Mouse (Mus musculus) intestine, embryonic 16.5 days (tissue): Measurements from ENCODE around the gene Hspe1. TPM values are rescaled to one million over a fixed set of nuclear protein-coding genes. Genes with fewer than 3 reads are reported as not detected.
"Not testable (repeated sequence)": the region's sequence is repeated elsewhere in the genome, so short reads cannot be mapped to it uniquely, and the experiment has no call there.

ENCODE experiments used
- ATAC-seq: fragments of 200-750 bp; cut with Nextera tagmentation; 2 replicates; pipeline ENCODE4 v1.8.0; 2017; ENCODE audit warnings: moderate TSS enrichment, moderate library complexity
- H3K27ac ChIP-seq: fragments of 300-500 bp; sonication (generic); 2 replicates; pipeline ENCODE4 v1.5.1; 2014; ENCODE audit warnings: mild to moderate bottlenecking, low read length
- H3K27me3 ChIP-seq: fragments of 300-500 bp; sonication (generic); replicated peaks from 2 replicates; pipeline ENCODE4 v1.6.1; 2014; ENCODE audit warnings: low read length, control low read depth, mixed read lengths; ENCODE audit not compliant: control insufficient read depth, insufficient read depth
- H3K36me3 ChIP-seq: fragments of 300-500 bp; sonication (generic); 2 replicates; pipeline ENCODE4 v1.6.1; 2014; ENCODE audit warnings: low read length, control low read depth; ENCODE audit not compliant: control insufficient read depth, insufficient read depth
- H3K4me1 ChIP-seq: fragments of 300-500 bp; sonication (generic); 2 replicates; pipeline ENCODE4 v1.6.1; 2014; ENCODE audit warnings: low read length, control low read depth, mixed read lengths; ENCODE audit not compliant: control insufficient read depth, insufficient read depth
- H3K4me2 ChIP-seq: fragments of 300-500 bp; sonication (generic); 2 replicates; pipeline ENCODE4 v1.6.1; 2014; ENCODE audit warnings: low read depth, low read length, control low read depth
- H3K4me3 ChIP-seq: fragments of 300-500 bp; sonication (generic); 2 replicates; pipeline ENCODE4 v1.5.1; 2014; ENCODE audit warnings: mild to moderate bottlenecking, low read length
- H3K9ac ChIP-seq: fragments of 300-500 bp; sonication (generic); 2 replicates; pipeline ENCODE4 v1.6.1; 2014; ENCODE audit warnings: low read depth, low read length
- H3K9me3 ChIP-seq: fragments of 300-500 bp; sonication (generic); 2 replicates; pipeline ENCODE4 v1.6.1; 2016; ENCODE audit warnings: low read length, control low read depth; ENCODE audit not compliant: control insufficient read depth
- WGBS: fragments of 180-500 bp; shearing (Covaris S2); extraction: QIAGEN DNeasy Blood & Tissue Kit; methylation state at CpG from one replicate; pipeline ENCODE4 v1.1.7; 2014; 5-methylcytosine and 5-hydroxymethylcytosine counted together
- polyA plus RNA-seq: library from polyadenylated mRNA; unstranded; fragments of >200 nt; fragmentation: Nextera tagmentation; extraction: Ambion mirVana; gene quantifications from 2 replicates; pipeline ENCODE4 v1.2.1, GENCODE M21; 2015

Gene Hspe1
- polyA plus RNA-seq, 1 experiment from 2014 or later: 742 TPM

DNA sequence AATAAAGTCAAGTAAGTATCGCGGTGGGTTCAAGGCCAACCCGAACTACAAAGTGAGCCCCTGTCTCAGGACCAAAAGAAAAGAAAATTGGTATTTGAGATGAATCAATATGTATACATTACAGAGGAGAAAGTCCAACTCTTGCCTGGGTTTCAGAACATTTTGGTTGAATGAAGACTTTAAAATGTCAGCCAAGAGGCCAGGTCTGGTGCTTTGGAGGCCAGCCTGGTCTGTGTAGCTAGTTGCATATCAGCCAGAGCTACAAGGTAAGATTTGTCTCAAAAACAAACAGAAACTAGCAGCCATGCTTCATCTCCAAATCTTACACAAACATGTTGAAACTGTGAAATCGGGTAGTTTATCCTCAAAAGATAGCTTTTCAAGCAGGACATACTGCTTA lies 34.3 kb upstream of the Hspe1 start:
- no peak for ATAC-seq
- H3K27me3 ChIP-seq: no peaks in the 10 kb centered on the region
- H3K4me2 ChIP-seq: peak overlapping the region; percentile 60
- WGBS: 64% methylated on average over 4 of the region's 4 CpGs
- no peaks in the 10 kb centered on the region for H3K36me3 ChIP-seq
- no peaks in the 10 kb centered on the region for H3K9me3 ChIP-seq
- H3K4me3 ChIP-seq: peak overlapping the region; percentile 78
- H3K9ac ChIP-seq: peak overlapping the region; percentile 74; the same call in 1 of the 2 replicates
- peaks cover 10% of the 10 kb centered on the region; the same call in 1 of the 2 replicates for H3K4me1 ChIP-seq
- H3K27ac ChIP-seq: no peak overlapping the region

- H3K9ac ChIP-seq: no peak overlapping the region
- H3K4me3 ChIP-seq: no peak overlapping the region
- H3K36me3 ChIP-seq: no peaks in the 10 kb centered on the region
- ATAC-seq: no peak
- WGBS: 83% methylated on average over 5 of the region's 5 CpGs
- H3K27me3 ChIP-seq: no peaks in the 10 kb centered on the region
- H3K4me1 ChIP-seq: peaks cover 10% of the 10 kb centered on the region; the same call in 1 of the 2 replicates
- no peak overlapping the region for H3K27ac ChIP-seq
- H3K9me3 ChIP-seq: no peaks in the 10 kb centered on the region
- H3K4me2 ChIP-seq: no peak overlapping the region
These were observed 32.4 kb upstream of the Hspe1 start for GRCm38 (mm10) chr1:55055322-55056115.

DNA sequence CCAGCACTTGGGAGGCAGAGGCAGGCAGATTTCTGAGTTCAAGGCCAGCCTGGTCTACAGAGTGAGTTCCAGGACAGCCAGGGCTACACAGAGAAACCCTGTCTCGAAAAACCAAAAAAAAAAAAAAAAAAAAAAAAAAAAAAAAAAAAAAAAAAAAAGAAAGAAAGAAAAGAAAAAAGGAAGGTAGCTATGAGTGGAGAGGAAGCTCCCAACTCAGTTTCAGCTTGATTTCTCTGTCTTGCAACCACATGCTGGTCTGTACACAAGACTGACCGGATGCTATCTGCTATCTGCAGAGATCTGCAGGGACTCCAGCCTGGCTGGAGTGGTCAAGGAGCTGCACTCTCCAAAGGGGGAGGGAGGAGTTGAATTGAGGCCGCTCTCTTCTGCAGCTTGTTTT lies 29.5 kb upstream of the Hspe1 start:
- not testable (repeated sequence) for ATAC-seq, H3K9me3 ChIP-seq, H3K27me3 ChIP-seq, H3K9ac ChIP-seq, H3K36me3 ChIP-seq, H3K27ac ChIP-seq, H3K4me2 ChIP-seq, H3K4me3 ChIP-seq, H3K4me1 ChIP-seq
- WGBS: 88% methylated on average over 2 of the region's 3 CpGs

GRCm38 (mm10) chr1:55061099-55061498 lies 26.8 kb upstream of the Hspe1 start:
- no peak for ATAC-seq
- H3K4me1 ChIP-seq: no peaks in the 10 kb centered on the region
- no peak overlapping the region for H3K4me3 ChIP-seq
- no peak overlapping the region for H3K27ac ChIP-seq
- no peak overlapping the region for H3K4me2 ChIP-seq
- 90% methylated on average over 5 of the region's 5 CpGs for WGBS
- no peaks in the 10 kb centered on the region for H3K27me3 ChIP-seq
- no peaks in the 10 kb centered on the region for H3K9me3 ChIP-seq
- 0 out of 2 replicates have a peak, but pooled peaks cover 4% of the 10 kb centered on the region for H3K36me3 ChIP-seq
- no peak overlapping the region for H3K9ac ChIP-seq

GRCm38 (mm10) chr1:55061772-55062171 lies 26.2 kb upstream of the Hspe1 start:
- H3K27me3 ChIP-seq: no peaks in the 10 kb centered on the region
- no peak for ATAC-seq
- no peak overlapping the region for H3K4me3 ChIP-seq
- H3K4me1 ChIP-seq: no peaks in the 10 kb centered on the region
- 0 out of 2 replicates have a peak, but pooled peaks cover 4% of the 10 kb centered on the region for H3K36me3 ChIP-seq
- no peak overlapping the region for H3K4me2 ChIP-seq
- no peak overlapping the region for H3K9ac ChIP-seq
- WGBS: 86% methylated on average over 4 of the region's 4 CpGs
- no peak overlapping the region for H3K27ac ChIP-seq
- H3K9me3 ChIP-seq: no peaks in the 10 kb centered on the region

GRCm38 (mm10) chr1:55072328-55072727 lies 15.6 kb upstream of the Hspe1 start:
- not testable (repeated sequence) for H3K9me3 ChIP-seq, H3K9ac ChIP-seq, H3K4me1 ChIP-seq, H3K4me2 ChIP-seq, ATAC-seq, H3K27ac ChIP-seq, H3K4me3 ChIP-seq, H3K27me3 ChIP-seq, H3K36me3 ChIP-seq

GRCm38 (mm10) chr1:55074757-55075156 lies 13.2 kb upstream of the Hspe1 start:
- ATAC-seq: no peak
- Histone ChIP-seq H3K27ac (no peak overlapping the region), H3K9ac (no peak overlapping the region), H3K36me3 (peaks cover 11% of the 10 kb centered on the region), H3K4me2 (no peak overlapping the region), H3K9me3 (no peaks in the 10 kb centered on the region), H3K27me3 (no peaks in the 10 kb centered on the region), H3K4me3 (no peak overlapping the region), H3K4me1 (no peaks in the 10 kb centered on the region)
- WGBS: 46% methylated on average over 2 of the region's 2 CpGs

- 60% methylated on average over 5 of the region's 5 CpGs for WGBS
- Histone ChIP-seq H3K9ac (no peak overlapping the region), H3K36me3 (peaks cover 11% of the 10 kb centered on the region), H3K4me2 (no peak overlapping the region), H3K4me3 (no peak overlapping the region), H3K4me1 (no peaks in the 10 kb centered on the region), H3K27ac (no peak overlapping the region), H3K9me3 (no peaks in the 10 kb centered on the region), H3K27me3 (no peaks in the 10 kb centered on the region)
- peak; percentile 25; the same call in 1 of the 2 replicates for ATAC-seq
These were observed 12.1 kb upstream of the Hspe1 start for GRCm38 (mm10) chr1:55075652-55076394.

DNA sequence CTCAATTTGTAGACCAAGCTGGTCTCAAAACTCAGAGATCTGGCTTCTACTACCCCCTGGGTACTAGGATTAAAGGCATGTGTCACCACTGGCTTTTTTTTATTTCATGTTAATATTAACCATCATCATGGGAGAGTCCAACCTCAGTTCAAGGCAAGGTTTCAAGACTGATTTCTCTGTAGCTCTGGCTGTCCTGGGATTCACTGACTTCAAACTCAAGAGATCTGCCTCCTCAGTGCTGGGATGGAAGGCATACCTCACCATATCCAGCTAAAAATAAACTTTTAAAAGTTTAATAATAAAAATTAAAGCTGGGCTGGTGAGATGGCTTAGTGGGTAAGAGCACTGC lies 11.6 kb upstream of the Hspe1 start:
- Histone ChIP-seq H3K9me3 (no peaks in the 10 kb centered on the region), H3K9ac (no peak overlapping the region), H3K27ac (no peak overlapping the region), H3K4me1 (no peaks in the 10 kb centered on the region), H3K4me2 (no peak overlapping the region), H3K4me3 (no peak overlapping the region), H3K27me3 (no peaks in the 10 kb centered on the region), H3K36me3 (peaks cover 13% of the 10 kb centered on the region)
- ATAC-seq: peak; percentile 35; the same call in 1 of the 2 replicates
